Mouse (Mus musculus) layer of hippocampus, adult 18-20 months (tissue): ENCODE measurements at regions not wholly inside any gene's neighbourhood (a gene's known extent, or its start where the extent isn't known, plus 50 kb on each side); places are given as distances from the start of the nearest gene placed in this dataset.

Experiments
- DNase-seq, 2 experiments: peaks; one replicate each; pipeline ENCODE4 v3.0.0; 2022; ENCODE audit warnings: low spot score in 2 of 2

GRCm38 (mm10) chr6:51744607-51745006 is 220.9 kb downstream of the Snx10 start:
- no peak for DNase-seq

DNA sequence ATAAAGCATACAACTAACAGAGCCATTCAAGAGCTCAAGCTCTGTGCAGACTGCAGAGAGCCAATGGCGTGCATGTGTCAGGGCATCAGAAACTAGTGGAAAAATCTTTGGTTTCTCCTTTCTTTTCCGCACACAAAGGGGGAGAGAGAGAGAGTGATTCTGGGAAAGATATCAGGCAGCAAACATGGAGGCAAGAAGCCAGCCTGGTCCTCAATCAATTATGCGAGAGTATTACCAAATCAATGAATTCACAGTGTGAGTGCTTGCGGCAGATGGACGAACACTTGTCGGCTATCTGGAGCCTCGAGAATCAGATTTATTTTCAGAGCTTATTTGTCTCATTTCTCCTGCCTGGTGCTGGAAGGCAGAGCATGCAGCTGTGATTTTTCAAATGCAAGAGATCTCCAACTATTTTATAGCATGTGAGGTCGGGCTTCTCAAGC is 230.6 kb downstream of the Snx10 start:
- DNase-seq, result peak; percentile 75 to 88

DNA sequence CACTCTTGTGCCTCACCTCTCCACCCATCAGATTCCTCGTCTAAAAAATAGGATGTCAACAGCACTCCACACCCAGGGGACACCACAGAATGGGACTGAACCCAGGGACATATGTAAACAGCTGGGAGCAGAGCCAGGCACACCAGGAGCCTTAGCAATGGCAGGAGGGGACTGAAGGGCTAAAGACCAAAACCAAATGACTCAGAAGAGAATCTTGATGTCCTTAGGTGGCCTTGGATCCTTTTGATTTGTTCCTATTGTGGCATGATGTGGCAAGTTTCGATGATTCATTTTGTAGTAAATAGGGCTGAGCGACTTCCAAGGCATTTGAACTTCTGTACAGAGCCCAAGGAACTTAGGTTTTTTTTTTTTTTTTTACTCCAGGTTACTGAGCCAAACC is 233.4 kb downstream of the Snx10 start:
- DNase-seq, result no peak

DNA sequence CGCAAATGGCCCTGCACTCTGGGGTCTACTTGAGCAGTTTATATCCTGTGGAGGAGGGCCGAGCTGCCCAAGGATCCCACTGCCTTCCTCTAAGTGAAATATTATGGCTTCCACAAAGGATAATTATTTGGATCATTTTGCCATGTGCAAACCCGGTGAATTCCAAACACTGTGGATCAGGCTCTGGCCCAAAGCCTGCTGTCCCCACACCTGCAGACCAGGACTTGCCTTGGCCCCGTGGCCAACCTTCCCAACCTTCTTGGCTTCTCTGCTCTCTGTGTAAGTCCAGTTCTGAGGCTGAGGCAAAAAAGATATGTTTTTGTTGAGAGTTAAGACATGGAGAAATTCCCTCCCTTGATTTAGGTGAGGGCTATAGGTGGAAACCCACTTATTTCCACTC is 234.0 kb downstream of the Snx10 start:
- DNase-seq, result no peak

- no peak for DNase-seq
Measured at GRCm38 (mm10) chr6:51758781-51759180, 235.1 kb downstream of the Snx10 start.

DNA sequence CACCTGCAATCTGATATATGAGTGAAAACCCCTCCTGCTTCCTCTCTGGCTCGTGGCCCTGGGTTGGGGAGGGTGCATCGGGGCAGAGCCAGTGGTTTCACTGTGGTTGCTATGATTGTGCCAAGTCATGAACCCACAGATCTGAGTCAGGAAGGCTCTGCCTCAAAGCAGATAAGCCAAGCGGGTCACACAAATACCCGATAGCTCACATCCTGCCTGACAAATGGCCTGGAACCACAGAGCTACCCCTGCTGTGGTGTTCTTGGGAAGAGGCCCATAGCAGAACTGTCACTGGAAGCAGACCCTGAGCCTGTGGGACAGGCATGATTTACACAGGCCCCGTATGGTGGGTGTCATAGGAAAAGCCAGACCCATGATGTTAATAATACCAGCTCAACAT is 236.7 kb downstream of the Snx10 start:
- no peak for DNase-seq

- DNase-seq, result no peak
Measured at GRCm38 (mm10) chr6:51761506-51761905, 237.8 kb downstream of the Snx10 start.

DNA sequence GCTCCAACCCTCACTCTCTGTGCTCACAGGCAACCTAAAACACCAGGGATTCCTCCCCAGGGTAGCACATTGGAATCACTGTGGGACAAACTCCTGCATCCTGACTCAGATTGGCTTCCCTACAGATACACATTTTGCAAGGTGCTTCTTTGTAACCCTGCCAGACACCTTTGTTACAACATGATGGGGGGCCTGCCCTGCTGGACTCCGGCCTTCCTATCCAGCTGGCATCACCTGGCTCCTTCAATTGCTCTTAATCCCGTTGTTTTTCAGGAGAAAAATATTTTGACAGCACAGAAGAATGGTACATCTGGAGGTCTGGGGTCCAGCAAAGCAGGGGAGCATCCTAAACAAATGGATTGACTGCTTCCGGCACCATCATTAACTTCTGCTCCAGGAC is 242.8 kb downstream of the Snx10 start:
- no peak for DNase-seq

- peak; percentile 27 to 53 for DNase-seq
Measured at GRCm38 (mm10) chr6:51767582-51768341, 244.1 kb downstream of the Snx10 start.

GRCm38 (mm10) chr6:51771001-51771400 is 241.3 kb downstream of the Skap2 start:
- no peak for DNase-seq

GRCm38 (mm10) chr6:51771424-51771823 is 240.9 kb downstream of the Skap2 start:
- no peak for DNase-seq

- no peak for DNase-seq
Measured at GRCm38 (mm10) chr6:51774771-51775170, 237.6 kb downstream of the Skap2 start.

DNA sequence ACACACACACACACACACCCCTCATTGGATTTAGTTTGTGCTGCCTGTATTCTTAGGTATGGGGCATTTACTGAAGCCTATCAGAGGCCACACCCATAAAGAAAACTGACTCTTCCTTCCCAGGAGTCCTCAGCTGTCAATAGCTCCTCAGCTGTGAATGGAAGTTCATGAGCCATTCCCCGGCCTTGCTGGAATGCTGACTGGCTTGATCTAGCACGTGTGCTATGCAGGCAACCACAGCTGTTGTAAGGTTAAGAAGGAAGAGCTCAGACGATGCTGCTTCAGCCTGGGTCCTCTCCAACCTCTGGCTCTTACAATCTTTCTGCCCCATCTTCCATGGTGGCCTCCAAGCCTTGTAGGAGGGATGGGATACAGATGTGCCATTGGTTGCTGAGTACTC is 226.7 kb downstream of the Skap2 start:
- DNase-seq, result no peak

GRCm38 (mm10) chr6:51786836-51787235 is 225.5 kb downstream of the Skap2 start:
- DNase-seq, result no peak

GRCm38 (mm10) chr6:51788156-51788555 is 224.2 kb downstream of the Skap2 start:
- DNase-seq, result no peak

- DNase-seq, result no peak
Measured at GRCm38 (mm10) chr6:51790293-51790692, 222.1 kb downstream of the Skap2 start.

GRCm38 (mm10) chr6:51790693-51791092 is 221.7 kb downstream of the Skap2 start:
- no peak for DNase-seq

- peak in 1 of 2 experiments; percentile 13 for DNase-seq
Measured at GRCm38 (mm10) chr6:51795300-51795699, 217.0 kb downstream of the Skap2 start.

DNA sequence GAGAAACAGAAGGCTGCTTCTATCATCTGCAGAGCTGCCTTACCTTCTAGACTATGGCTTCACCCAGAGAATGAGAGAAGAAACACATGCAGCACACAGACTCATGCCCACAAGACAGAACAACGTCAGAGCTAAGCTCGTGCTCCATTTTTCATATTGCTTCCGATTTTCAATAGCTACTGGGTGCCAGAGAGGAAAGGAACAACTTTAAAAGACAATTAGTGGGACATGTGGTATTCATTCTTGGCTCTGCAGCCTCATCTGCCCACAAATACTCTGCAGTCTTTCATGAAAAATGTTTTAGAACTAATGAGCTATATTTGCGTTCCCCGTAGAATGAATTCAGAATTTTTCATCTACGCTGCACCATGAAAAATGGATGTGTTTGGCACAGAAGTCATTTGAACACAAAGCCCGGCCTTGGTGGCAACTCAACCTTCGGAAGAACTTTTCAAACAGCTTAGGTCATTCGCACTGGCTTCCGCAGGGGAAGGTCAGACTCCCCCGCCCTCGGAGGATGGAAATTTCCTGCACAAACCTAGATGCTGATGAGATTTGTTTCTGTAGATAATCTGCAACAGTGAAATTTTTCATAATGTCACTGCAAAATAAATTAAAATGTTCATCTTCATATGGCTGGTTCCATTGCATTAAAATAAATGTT is 213.6 kb downstream of the Skap2 start:
- DNase-seq, result peak; percentile 53 to 81

DNA sequence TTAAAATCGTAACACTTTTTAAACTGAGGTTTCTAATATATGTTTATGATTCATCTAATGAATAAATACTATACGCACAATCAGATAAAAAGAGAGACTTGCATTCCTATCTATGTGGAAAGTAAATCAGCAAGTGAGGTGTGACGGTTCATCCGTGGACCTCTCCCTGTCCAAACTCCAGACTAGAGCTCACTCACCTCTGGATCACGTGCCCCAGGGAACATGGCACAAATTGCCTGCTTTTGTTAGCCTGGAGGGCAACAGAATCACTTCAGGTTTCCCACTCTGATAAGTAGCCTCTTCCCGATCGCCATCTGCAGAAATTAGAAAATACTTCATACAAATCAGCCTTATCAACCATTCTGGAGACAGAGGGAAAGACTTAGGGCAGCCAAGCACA is 206.7 kb downstream of the Skap2 start:
- no peak for DNase-seq
